Mouse (Mus musculus): Measurements from ENCODE around the gene Kcnj12. TPM values are rescaled to one million over a fixed set of nuclear protein-coding genes. Genes with fewer than 3 reads are reported as not detected.

Gene Kcnj12
- polyA plus RNA-seq, 1 experiment from 2014 or later: 0.93 TPM

- Histone ChIP-seq H3K4me2 (ENCODE audit: low read depth, low read length) (no peak overlapping the region), H3K36me3 (ENCODE audit: control insufficient read depth, insufficient read depth, low read length) (no peaks in the 10 kb centered on the region), H3K27ac (ENCODE audit: low read length) (no peak overlapping the region), H3K9ac (ENCODE audit: low read length) (no peak overlapping the region), H3K4me3 (replicated peaks; ENCODE audit: low read length) (no peak overlapping the region), H3K27me3 (ENCODE audit: control insufficient read depth, insufficient read depth, low read length) (no peaks in the 10 kb centered on the region), H3K9me3 (replicated peaks; ENCODE audit: control insufficient read depth, low read length) (no peaks in the 10 kb centered on the region), H3K4me1 (ENCODE audit: control insufficient read depth, insufficient read depth, low read length) (peaks cover 6% of the 10 kb centered on the region; the same call in 1 of the 2 replicates)
- 63% methylated on average over 15 of the region's 15 CpGs for WGBS
- ATAC-seq (ENCODE audit: insufficient read depth, low FRiP score): no peak
Observed at GRCm38 (mm10) chr11:61075361-61076326, 53.3 kb downstream of the Kcnj12 start.

GRCm38 (mm10) chr11:61081624-61082023 is 59.3 kb downstream of the Kcnj12 start:
- H3K9ac ChIP-seq (ENCODE audit: low read length): no peak overlapping the region
- no peak for ATAC-seq (ENCODE audit: insufficient read depth, low FRiP score)
- no peak overlapping the region for H3K4me2 ChIP-seq (ENCODE audit: low read depth, low read length)
- no peaks in the 10 kb centered on the region for H3K9me3 ChIP-seq (replicated peaks; ENCODE audit: control insufficient read depth, low read length)
- no peaks in the 10 kb centered on the region; the same call in 1 of the 2 replicates for H3K27me3 ChIP-seq (ENCODE audit: control insufficient read depth, insufficient read depth, low read length)
- H3K4me1 ChIP-seq (ENCODE audit: control insufficient read depth, insufficient read depth, low read length): no peaks in the 10 kb centered on the region
- WGBS: 74% methylated on average over 2 of the region's 2 CpGs
- H3K4me3 ChIP-seq (replicated peaks; ENCODE audit: low read length): no peak overlapping the region
- H3K36me3 ChIP-seq (ENCODE audit: control insufficient read depth, insufficient read depth, low read length): no peaks in the 10 kb centered on the region
- H3K27ac ChIP-seq (ENCODE audit: low read length): no peak overlapping the region

GRCm38 (mm10) chr11:61090195-61090594 is 67.8 kb downstream of the Kcnj12 start:
- no peaks in the 10 kb centered on the region for H3K27me3 ChIP-seq (ENCODE audit: control insufficient read depth, insufficient read depth, low read length)
- H3K4me2 ChIP-seq (ENCODE audit: low read depth, low read length): no peak overlapping the region
- no peaks in the 10 kb centered on the region for H3K36me3 ChIP-seq (ENCODE audit: control insufficient read depth, insufficient read depth, low read length)
- no peak overlapping the region for H3K4me3 ChIP-seq (replicated peaks; ENCODE audit: low read length)
- H3K27ac ChIP-seq (ENCODE audit: low read length): no peak overlapping the region
- H3K4me1 ChIP-seq (ENCODE audit: control insufficient read depth, insufficient read depth, low read length): no peaks in the 10 kb centered on the region
- no peak overlapping the region for H3K9ac ChIP-seq (ENCODE audit: low read length)
- 72% methylated on average over 7 of the region's 7 CpGs for WGBS
- no peak for ATAC-seq (ENCODE audit: insufficient read depth, low FRiP score)
- no peaks in the 10 kb centered on the region for H3K9me3 ChIP-seq (replicated peaks; ENCODE audit: control insufficient read depth, low read length)

GRCm38 (mm10) chr11:61091192-61091591 is 68.8 kb downstream of the Kcnj12 start:
- H3K27me3 ChIP-seq (ENCODE audit: control insufficient read depth, insufficient read depth, low read length): no peaks in the 10 kb centered on the region
- 60% methylated on average over 3 of the region's 3 CpGs for WGBS
- no peaks in the 10 kb centered on the region for H3K36me3 ChIP-seq (ENCODE audit: control insufficient read depth, insufficient read depth, low read length)
- H3K9me3 ChIP-seq (replicated peaks; ENCODE audit: control insufficient read depth, low read length): no peaks in the 10 kb centered on the region
- H3K4me2 ChIP-seq (ENCODE audit: low read depth, low read length): no peak overlapping the region
- no peak overlapping the region for H3K27ac ChIP-seq (ENCODE audit: low read length)
- H3K4me1 ChIP-seq (ENCODE audit: control insufficient read depth, insufficient read depth, low read length): no peaks in the 10 kb centered on the region
- H3K4me3 ChIP-seq (replicated peaks; ENCODE audit: low read length): no peak overlapping the region
- ATAC-seq (ENCODE audit: insufficient read depth, low FRiP score): no peak
- H3K9ac ChIP-seq (ENCODE audit: low read length): no peak overlapping the region

GRCm38 (mm10) chr11:61091642-61092262 is 69.4 kb downstream of the Kcnj12 start:
- H3K27me3 ChIP-seq (ENCODE audit: control insufficient read depth, insufficient read depth, low read length): no peaks in the 10 kb centered on the region
- H3K9ac ChIP-seq (ENCODE audit: low read length): no peak overlapping the region
- H3K9me3 ChIP-seq (replicated peaks; ENCODE audit: control insufficient read depth, low read length): no peaks in the 10 kb centered on the region
- ATAC-seq (ENCODE audit: insufficient read depth, low FRiP score): no peak
- H3K27ac ChIP-seq (ENCODE audit: low read length): no peak overlapping the region
- no peaks in the 10 kb centered on the region for H3K36me3 ChIP-seq (ENCODE audit: control insufficient read depth, insufficient read depth, low read length)
- H3K4me1 ChIP-seq (ENCODE audit: control insufficient read depth, insufficient read depth, low read length): no peaks in the 10 kb centered on the region
- 23% methylated on average over 7 of the region's 7 CpGs for WGBS
- no peak overlapping the region for H3K4me2 ChIP-seq (ENCODE audit: low read depth, low read length)
- H3K4me3 ChIP-seq (replicated peaks; ENCODE audit: low read length): no peak overlapping the region

GRCm38 (mm10) chr11:61098046-61098445 is 75.7 kb downstream of the Kcnj12 start:
- no peak overlapping the region for H3K9ac ChIP-seq (ENCODE audit: low read length)
- WGBS: 68% methylated on average over 1 of the region's 1 CpGs

GRCm38 (mm10) chr11:61102397-61103339 is 80.3 kb downstream of the Kcnj12 start:
- no peak overlapping the region for H3K27ac ChIP-seq (ENCODE audit: low read length)
- H3K9me3 ChIP-seq (replicated peaks; ENCODE audit: control insufficient read depth, low read length): no peaks in the 10 kb centered on the region
- H3K4me2 ChIP-seq (ENCODE audit: low read depth, low read length): no peak overlapping the region
- no peaks in the 10 kb centered on the region for H3K36me3 ChIP-seq (ENCODE audit: control insufficient read depth, insufficient read depth, low read length)
- H3K27me3 ChIP-seq (ENCODE audit: control insufficient read depth, insufficient read depth, low read length): no peaks in the 10 kb centered on the region
- no peaks in the 10 kb centered on the region for H3K4me1 ChIP-seq (ENCODE audit: control insufficient read depth, insufficient read depth, low read length)
- no peak overlapping the region for H3K4me3 ChIP-seq (replicated peaks; ENCODE audit: low read length)
- no peak overlapping the region for H3K9ac ChIP-seq (ENCODE audit: low read length)
- no peak for ATAC-seq (ENCODE audit: insufficient read depth, low FRiP score)
- 74% methylated on average over 12 of the region's 13 CpGs for WGBS

More at GRCm38 (mm10) chr11:61098046-61098445, 75.7 kb downstream of the Kcnj12 start:
- Histone ChIP-seq H3K27ac (ENCODE audit: low read length) (no peak overlapping the region), H3K9me3 (replicated peaks; ENCODE audit: control insufficient read depth, low read length) (no peaks in the 10 kb centered on the region), H3K27me3 (ENCODE audit: control insufficient read depth, insufficient read depth, low read length) (no peaks in the 10 kb centered on the region), H3K4me1 (ENCODE audit: control insufficient read depth, insufficient read depth, low read length) (no peaks in the 10 kb centered on the region), H3K4me3 (replicated peaks; ENCODE audit: low read length) (no peak overlapping the region), H3K36me3 (ENCODE audit: control insufficient read depth, insufficient read depth, low read length) (no peaks in the 10 kb centered on the region), H3K4me2 (ENCODE audit: low read depth, low read length) (no peak overlapping the region)
- ATAC-seq (ENCODE audit: insufficient read depth, low FRiP score): no peak

- Histone ChIP-seq H3K4me1 (ENCODE audit: control insufficient read depth, insufficient read depth, low read length) (no peaks in the 10 kb centered on the region), H3K9me3 (replicated peaks; ENCODE audit: control insufficient read depth, low read length) (no peaks in the 10 kb centered on the region), H3K27me3 (ENCODE audit: control insufficient read depth, insufficient read depth, low read length) (no peaks in the 10 kb centered on the region), H3K4me3 (replicated peaks; ENCODE audit: low read length) (no peak overlapping the region), H3K9ac (ENCODE audit: low read length) (peak overlapping the region; percentile 46; the same call in 1 of the 2 replicates), H3K27ac (ENCODE audit: low read length) (no peak overlapping the region), H3K36me3 (ENCODE audit: control insufficient read depth, insufficient read depth, low read length) (no peaks in the 10 kb centered on the region), H3K4me2 (ENCODE audit: low read depth, low read length) (peak overlapping the region; percentile 9; the same call in 1 of the 2 replicates)
- peak; percentile 83; the same call in 1 of the 2 replicates for ATAC-seq (ENCODE audit: insufficient read depth, low FRiP score)
- 20% methylated on average over 20 of the region's 20 CpGs for WGBS
Observed at GRCm38 (mm10) chr11:61104241-61104901, 82.0 kb downstream of the Kcnj12 start.
